Mouse (Mus musculus): Measurements from ENCODE around the gene Oosp2. TPM values are rescaled to one million over a fixed set of nuclear protein-coding genes. Genes with fewer than 3 reads are reported as not detected.

Gene Oosp2
- polyA plus RNA-seq, 1 experiment from 2014 or later: 0.17 TPM

DNA sequence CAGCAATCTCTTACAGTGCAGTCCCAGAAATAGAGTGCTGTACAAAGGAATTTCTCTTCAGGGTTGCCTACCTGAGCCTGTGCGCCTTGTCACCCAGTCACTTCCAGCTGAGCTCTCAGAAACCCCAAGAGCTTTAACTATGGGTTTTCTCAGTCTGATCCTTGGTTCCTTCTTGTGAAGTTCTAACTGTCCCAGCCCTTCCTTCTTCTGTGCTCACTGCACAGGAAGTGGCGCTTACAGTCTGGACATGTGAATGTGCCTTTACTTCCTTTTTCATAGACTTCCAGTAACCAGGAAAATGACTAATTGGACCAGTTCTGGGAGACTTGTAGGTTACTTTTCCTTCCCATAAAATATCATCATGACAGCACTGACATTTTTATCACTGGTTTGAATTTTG, 55.8 kb downstream of the Oosp2 start, which contains the start of gene Ms4a6d:
Gene Ms4a6d (minus strand): TSS at position 247 of the 400 bp plus-strand sequence.
- no peaks in the 10 kb centered on the region for H3K27me3 ChIP-seq
- ATAC-seq (ENCODE audit: insufficient read depth): no peak
- H3K9ac ChIP-seq: no peak within 1 kb of the TSS
- no peaks in the 10 kb centered on the region for H3K9me3 ChIP-seq (replicated peaks)
- no peaks in the 10 kb centered on the region for H3K4me1 ChIP-seq (replicated peaks)
- no peaks in the 10 kb centered on the region for H3K36me3 ChIP-seq (replicated peaks)
- H3K27ac ChIP-seq (replicated peaks): no peak within 1 kb of the TSS
- 53% methylated on average over 2 of the region's 2 CpGs for WGBS (ENCODE audit: insufficient replicate concordance)
- no peak within 1 kb of the TSS for H3K4me2 ChIP-seq
- no peak within 1 kb of the TSS for H3K4me3 ChIP-seq (replicated peaks)

DNA sequence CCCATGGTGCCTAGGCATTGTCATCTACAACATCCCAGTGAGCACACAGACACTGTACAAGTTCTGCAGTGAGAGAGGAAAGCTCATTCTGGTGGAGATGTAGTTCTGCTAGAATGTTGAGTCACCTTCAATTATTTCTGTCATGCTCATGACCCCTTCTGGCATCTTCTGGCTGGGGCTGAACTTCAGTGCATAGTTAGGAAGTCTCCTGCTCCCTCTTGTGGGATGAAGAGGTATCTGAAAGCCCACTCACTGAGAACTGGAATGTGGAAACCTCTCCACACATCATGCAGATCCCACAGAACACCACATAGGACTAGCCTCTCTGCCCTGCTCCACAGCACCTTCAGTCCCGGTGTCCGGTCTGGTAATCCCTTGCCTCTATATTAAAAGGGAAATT, 58.3 kb downstream of the Oosp2 start:
- Histone ChIP-seq H3K4me1 (replicated peaks) (no peaks in the 10 kb centered on the region), H3K27me3 (no peaks in the 10 kb centered on the region), H3K27ac (replicated peaks) (no peak overlapping the region), H3K4me2 (no peak overlapping the region), H3K4me3 (replicated peaks) (no peak overlapping the region), H3K9ac (no peak overlapping the region), H3K9me3 (replicated peaks) (no peaks in the 10 kb centered on the region), H3K36me3 (replicated peaks) (no peaks in the 10 kb centered on the region)
- 71% methylated on average over 2 of the region's 2 CpGs for WGBS (ENCODE audit: insufficient replicate concordance)
- no peak for ATAC-seq (ENCODE audit: insufficient read depth)

GRCm38 (mm10) chr19:11601349-11601748, 59.0 kb downstream of the Oosp2 start:
- no peaks in the 10 kb centered on the region for H3K4me1 ChIP-seq (replicated peaks)
- no peaks in the 10 kb centered on the region for H3K36me3 ChIP-seq (replicated peaks)
- H3K9ac ChIP-seq: no peak overlapping the region
- no peak overlapping the region for H3K27ac ChIP-seq (replicated peaks)
- ATAC-seq (ENCODE audit: insufficient read depth): no peak
- H3K27me3 ChIP-seq: no peaks in the 10 kb centered on the region
- H3K4me2 ChIP-seq: no peak overlapping the region
- H3K4me3 ChIP-seq (replicated peaks): no peak overlapping the region
- WGBS (ENCODE audit: insufficient replicate concordance): 62% methylated on average over 3 of the region's 3 CpGs
- no peaks in the 10 kb centered on the region for H3K9me3 ChIP-seq (replicated peaks)

Other genes starting within 250 kb of the Oosp2 start
- gene Ms4a4b, start 217.0 kb downstream of the Oosp2 start, polyA plus RNA-seq (2015; fragmentation: Nextera tagmentation; extraction: Ambion mirVana): 0.58 and 0.74 TPM in 2 replicates
- 8.9 and 10.1 TPM in 2 replicates for gene Ms4a6c, start 191.2 kb downstream of the Oosp2 start, polyA plus RNA-seq (2015; fragmentation: Nextera tagmentation; extraction: Ambion mirVana)
- 0.10 and 0.46 TPM in 2 replicates for gene Gm8369, start 174.6 kb downstream of the Oosp2 start, polyA plus RNA-seq (2015; fragmentation: Nextera tagmentation; extraction: Ambion mirVana)
- gene Ms4a6b, start 144.0 kb downstream of the Oosp2 start, polyA plus RNA-seq (2015; fragmentation: Nextera tagmentation; extraction: Ambion mirVana): 3.3 and 3.6 TPM in 2 replicates
- gene Ms4a4d, start 123.8 kb downstream of the Oosp2 start, polyA plus RNA-seq (2015; fragmentation: Nextera tagmentation; extraction: Ambion mirVana): 0.24 and 0.54 TPM in 2 replicates
- 4.5 and 4.8 TPM in 2 replicates for gene Ms4a6d, start 55.7 kb downstream of the Oosp2 start, polyA plus RNA-seq (2015; fragmentation: Nextera tagmentation; extraction: Ambion mirVana)
- gene Ms4a2, start 36.8 kb downstream of the Oosp2 start, polyA plus RNA-seq (2015; fragmentation: Nextera tagmentation; extraction: Ambion mirVana): 0.73 and 0.81 TPM in 2 replicates
- 30.9 and 39.0 TPM in 2 replicates for gene Ms4a3, start 19.7 kb downstream of the Oosp2 start, polyA plus RNA-seq (2015; fragmentation: Nextera tagmentation; extraction: Ambion mirVana)
- 0.14 TPM in 1 of 2 replicates, not detected in the other for gene Oosp1, start 30.6 kb upstream of the Oosp2 start, polyA plus RNA-seq (2015; fragmentation: Nextera tagmentation; extraction: Ambion mirVana)
- gene Oosp3, start 36.5 kb upstream of the Oosp2 start, polyA plus RNA-seq (2015; fragmentation: Nextera tagmentation; extraction: Ambion mirVana): not detected in 2 replicates
- not detected in 2 replicates for gene Gif, start 87.0 kb upstream of the Oosp2 start, polyA plus RNA-seq (2015; fragmentation: Nextera tagmentation; extraction: Ambion mirVana)
- gene Mrpl16, start 109.8 kb upstream of the Oosp2 start, polyA plus RNA-seq (2015; fragmentation: Nextera tagmentation; extraction: Ambion mirVana): 28.0 and 33.6 TPM in 2 replicates
- gene Stx3, start 158.8 kb upstream of the Oosp2 start, polyA plus RNA-seq (2015; fragmentation: Nextera tagmentation; extraction: Ambion mirVana): 1.7 TPM in 2 replicates
- not detected in 2 replicates for gene Olfr1417, start 178.7 kb upstream of the Oosp2 start, polyA plus RNA-seq (2015; fragmentation: Nextera tagmentation; extraction: Ambion mirVana)
- gene Olfr1418, start 200.5 kb upstream of the Oosp2 start, polyA plus RNA-seq (2015; fragmentation: Nextera tagmentation; extraction: Ambion mirVana): not detected in 2 replicates
- not detected in 2 replicates for gene Olfr1419, start 214.5 kb upstream of the Oosp2 start, polyA plus RNA-seq (2015; fragmentation: Nextera tagmentation; extraction: Ambion mirVana)
- gene Olfr1420, start 226.0 kb upstream of the Oosp2 start, polyA plus RNA-seq (2015; fragmentation: Nextera tagmentation; extraction: Ambion mirVana): not detected in 2 replicates

All from liver, embryonic 15.5 days (tissue).